Mouse (Mus musculus): ENCODE data around the gene Gmds. TPM values are rescaled to one million over a fixed set of nuclear protein-coding genes. Genes with fewer than 3 reads are reported as not detected.

The Gmds gene
- polyA plus RNA-seq, 1 experiment: 8.8 TPM

DNA sequence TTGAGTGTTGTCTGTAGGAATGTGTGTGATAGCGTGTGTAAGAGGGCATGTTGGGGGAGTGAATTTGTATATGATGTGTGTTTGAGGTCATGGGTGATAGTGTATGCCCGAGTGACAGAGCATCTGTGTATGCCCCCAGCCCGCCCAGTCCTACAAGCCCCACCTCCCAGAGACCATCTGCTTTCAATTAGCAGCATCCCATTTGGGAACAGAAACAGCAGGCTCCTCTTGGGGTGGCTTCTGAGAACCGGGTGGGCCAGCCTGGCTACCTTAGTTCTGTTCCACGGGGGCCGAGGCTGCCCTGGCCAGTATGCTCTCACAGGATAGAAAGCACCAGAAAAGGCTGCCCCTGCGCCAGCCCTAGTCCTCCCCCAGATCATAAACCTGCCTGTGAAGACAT, 520.2 kb downstream of the Gmds start:
- no peak overlapping the region for H3K27ac ChIP-seq (ENCODE audit: insufficient read depth, low read depth, low read length)
- H3K4me3 ChIP-seq (ENCODE audit: insufficient read depth, low read length): no peak overlapping the region
- TF ChIP-seq POLR2A (IDR thresholded peaks at IDR 0.05; ENCODE audit: borderline replicate concordance, low read depth, low read length) (no peak), CTCF (IDR thresholded peaks at IDR 0.05; ENCODE audit: low read depth, low read length) (no peak)
- no peaks in the 10 kb centered on the region for H3K4me1 ChIP-seq (ENCODE audit: control insufficient read depth, insufficient read depth, low read length)

DNA sequence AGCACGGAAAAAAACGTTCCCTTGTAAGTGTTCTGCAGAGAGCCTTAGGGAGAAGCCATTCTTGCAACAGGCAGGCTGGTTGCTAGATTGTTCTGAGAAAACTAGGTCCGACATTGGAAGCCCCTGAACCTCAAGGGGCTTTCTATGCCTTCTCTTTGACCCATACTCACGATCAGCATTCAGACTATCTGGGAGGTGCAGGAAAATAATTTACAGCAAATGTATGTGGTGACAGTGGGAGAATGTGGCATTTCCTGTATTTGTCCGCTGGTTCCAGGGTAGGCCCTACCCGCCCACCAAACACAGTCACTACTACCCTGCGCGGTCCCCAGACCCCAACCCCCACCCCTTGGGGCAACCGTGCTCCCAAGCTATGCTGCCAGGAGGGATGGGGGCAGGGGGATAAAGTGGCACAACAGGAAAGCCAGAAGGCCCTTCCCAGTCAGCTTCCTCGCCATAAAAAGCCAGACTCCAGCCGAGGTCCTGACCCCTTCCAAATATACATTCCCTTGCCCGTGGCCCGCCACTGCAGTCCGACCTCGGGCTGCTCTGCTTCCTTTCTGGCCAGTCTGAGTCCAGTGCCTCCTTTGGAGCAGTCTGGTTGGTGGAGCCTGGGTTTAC, 523.0 kb downstream of the Gmds start:
- no peaks in the 10 kb centered on the region for H3K4me1 ChIP-seq (ENCODE audit: control insufficient read depth, insufficient read depth, low read length)
- H3K27ac ChIP-seq (ENCODE audit: insufficient read depth, low read depth, low read length): no peak overlapping the region
- TF ChIP-seq POLR2A (IDR thresholded peaks at IDR 0.05; ENCODE audit: borderline replicate concordance, low read depth, low read length): no peak
- no peak overlapping the region for H3K4me3 ChIP-seq (ENCODE audit: insufficient read depth, low read length)

- Histone ChIP-seq H3K4me3 (ENCODE audit: insufficient read depth, low read length) (no peak overlapping the region), H3K27ac (ENCODE audit: insufficient read depth, low read depth, low read length) (no peak overlapping the region), H3K4me1 (ENCODE audit: control insufficient read depth, insufficient read depth, low read length) (no peaks in the 10 kb centered on the region)
- TF ChIP-seq POLR2A (IDR thresholded peaks at IDR 0.05; ENCODE audit: borderline replicate concordance, low read depth, low read length) (no peak), CTCF (IDR thresholded peaks at IDR 0.05; ENCODE audit: low read depth, low read length) (no peak)
Observed at GRCm38 (mm10) chr13:31812701-31813100, 525.8 kb downstream of the Gmds start.

- TF ChIP-seq POLR2A (IDR thresholded peaks at IDR 0.05; ENCODE audit: borderline replicate concordance, low read depth, low read length) (no peak), CTCF (IDR thresholded peaks at IDR 0.05; ENCODE audit: low read depth, low read length) (no peak)
- H3K4me3 ChIP-seq (ENCODE audit: insufficient read depth, low read length): no peak overlapping the region
- H3K4me1 ChIP-seq (ENCODE audit: control insufficient read depth, insufficient read depth, low read length): no peaks in the 10 kb centered on the region
- no peak overlapping the region for H3K27ac ChIP-seq (ENCODE audit: insufficient read depth, low read depth, low read length)
Observed at GRCm38 (mm10) chr13:31811542-31812021, 527.0 kb downstream of the Gmds start.

GRCm38 (mm10) chr13:31810693-31811541, 527.6 kb downstream of the Gmds start:
- TF ChIP-seq CTCF (IDR thresholded peaks at IDR 0.05; ENCODE audit: low read depth, low read length): no peak
- no peak for TF ChIP-seq POLR2A (IDR thresholded peaks at IDR 0.05; ENCODE audit: borderline replicate concordance, low read depth, low read length)
- 0 out of 2 replicates have a peak overlapping the region, but pooled peaks have one; percentile 2 for H3K4me3 ChIP-seq (ENCODE audit: insufficient read depth, low read length)
- H3K27ac ChIP-seq (ENCODE audit: insufficient read depth, low read depth, low read length): no peak overlapping the region
- no peaks in the 10 kb centered on the region for H3K4me1 ChIP-seq (ENCODE audit: control insufficient read depth, insufficient read depth, low read length)

DNA sequence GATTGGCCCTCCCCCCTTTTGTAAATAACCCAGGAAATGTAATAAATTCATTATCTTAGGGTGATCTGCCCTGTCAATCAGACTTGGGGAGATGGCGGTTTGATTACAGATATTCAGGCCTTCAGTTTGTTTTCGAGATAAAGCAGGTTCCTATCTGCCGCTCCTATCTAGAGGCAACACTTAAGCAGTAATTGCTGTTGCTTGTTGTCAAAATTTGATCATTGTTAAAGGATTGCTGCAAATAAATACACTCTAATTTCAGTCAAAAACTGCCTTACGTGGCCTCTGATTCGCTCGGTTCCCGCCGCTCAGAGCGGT, 528.2 kb downstream of the Gmds start:
- no peak for TF ChIP-seq POLR2A (IDR thresholded peaks at IDR 0.05; ENCODE audit: borderline replicate concordance, low read depth, low read length)
- no peak for TF ChIP-seq CTCF (IDR thresholded peaks at IDR 0.05; ENCODE audit: low read depth, low read length)
- no peak overlapping the region for H3K27ac ChIP-seq (ENCODE audit: insufficient read depth, low read depth, low read length)
- no peaks in the 10 kb centered on the region for H3K4me1 ChIP-seq (ENCODE audit: control insufficient read depth, insufficient read depth, low read length)
- 0 out of 2 replicates have a peak overlapping the region, but pooled peaks have one; percentile 2 for H3K4me3 ChIP-seq (ENCODE audit: insufficient read depth, low read length)

DNA sequence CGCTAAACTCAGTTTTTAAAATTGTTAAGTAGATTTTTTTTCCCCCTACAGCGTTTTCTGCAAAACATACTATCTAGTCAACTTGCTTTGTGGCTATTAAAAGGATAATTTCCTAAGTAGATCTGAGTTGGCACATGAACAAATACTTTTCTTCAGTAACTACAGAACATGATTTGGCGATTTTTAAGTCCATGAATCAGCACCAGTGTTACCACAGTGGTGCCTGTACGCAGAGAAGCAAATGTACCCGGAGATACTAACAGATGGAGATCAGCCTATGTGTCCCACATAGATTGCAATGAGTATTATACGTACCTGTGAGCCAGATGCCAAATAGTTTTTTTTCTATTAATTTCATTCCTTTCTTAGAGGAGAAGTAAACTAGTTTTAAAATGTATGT, 528.8 kb downstream of the Gmds start:
- no peak overlapping the region for H3K27ac ChIP-seq (ENCODE audit: insufficient read depth, low read depth, low read length)
- TF ChIP-seq CTCF (IDR thresholded peaks at IDR 0.05; ENCODE audit: low read depth, low read length): no peak
- no peak for TF ChIP-seq POLR2A (IDR thresholded peaks at IDR 0.05; ENCODE audit: borderline replicate concordance, low read depth, low read length)
- no peak overlapping the region for H3K4me3 ChIP-seq (ENCODE audit: insufficient read depth, low read length)
- H3K4me1 ChIP-seq (ENCODE audit: control insufficient read depth, insufficient read depth, low read length): no peaks in the 10 kb centered on the region

GRCm38 (mm10) chr13:31808804-31809420, 529.6 kb downstream of the Gmds start:
- peak overlapping the region; percentile 58 for H3K4me3 ChIP-seq (ENCODE audit: insufficient read depth, low read length)

DNA sequence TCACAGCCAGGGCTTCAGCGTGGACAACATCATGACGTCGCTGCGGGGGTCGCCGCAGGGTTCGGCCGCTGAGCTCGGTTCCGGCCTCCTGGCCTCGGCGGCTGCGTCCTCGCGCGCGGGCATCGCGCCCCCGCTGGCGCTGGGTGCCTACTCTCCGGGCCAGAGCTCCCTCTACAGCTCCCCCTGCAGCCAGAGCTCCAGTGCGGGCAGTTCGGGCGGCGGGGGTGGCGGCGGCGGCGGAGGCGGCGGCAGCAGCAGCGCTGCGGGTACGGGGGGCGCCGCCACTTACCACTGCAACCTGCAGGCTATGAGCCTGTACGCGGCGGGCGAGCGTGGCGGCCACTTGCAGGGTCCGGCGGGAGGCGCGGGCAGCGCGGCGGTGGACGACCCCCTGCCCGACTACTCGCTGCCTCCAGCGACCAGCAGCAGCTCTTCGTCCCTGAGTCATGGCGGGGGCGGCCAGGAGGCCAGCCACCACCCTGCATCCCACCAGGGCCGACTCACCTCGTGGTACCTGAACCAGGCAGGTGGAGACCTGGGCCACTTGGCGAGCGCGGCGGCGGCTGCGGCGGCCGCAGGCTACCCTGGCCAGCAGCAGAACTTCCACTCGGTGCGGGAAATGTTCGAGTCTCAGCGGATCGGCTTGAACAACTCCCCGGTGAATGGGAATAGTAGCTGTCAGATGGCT, 530.3 kb downstream of the Gmds start:
- H3K4me3 ChIP-seq (ENCODE audit: insufficient read depth, low read length): peak overlapping the region; percentile 58
- H3K27ac ChIP-seq (ENCODE audit: insufficient read depth, low read depth, low read length): no peak overlapping the region
- H3K4me1 ChIP-seq (ENCODE audit: control insufficient read depth, insufficient read depth, low read length): no peaks in the 10 kb centered on the region
- TF ChIP-seq CTCF (IDR thresholded peaks at IDR 0.05; ENCODE audit: low read depth, low read length) (no peak), POLR2A (IDR thresholded peaks at IDR 0.05; ENCODE audit: borderline replicate concordance, low read depth, low read length) (no peak)

More at GRCm38 (mm10) chr13:31808804-31809420, 529.6 kb downstream of the Gmds start:
- no peaks in the 10 kb centered on the region for H3K4me1 ChIP-seq (ENCODE audit: control insufficient read depth, insufficient read depth, low read length)
- TF ChIP-seq CTCF (IDR thresholded peaks at IDR 0.05; ENCODE audit: low read depth, low read length) (no peak), POLR2A (IDR thresholded peaks at IDR 0.05; ENCODE audit: borderline replicate concordance, low read depth, low read length) (no peak)
- no peak overlapping the region for H3K27ac ChIP-seq (ENCODE audit: insufficient read depth, low read depth, low read length)

Measured in bone marrow macrophage, adult 2 months (primary cell).